Mouse (Mus musculus): ENCODE results near the gene Lsamp.

- TF ChIP-seq POLR2A (IDR thresholded peaks at IDR 0.05; ENCODE audit: extremely low read depth, insufficient read depth, low read length): no peak
- TF ChIP-seq CTCF (IDR thresholded peaks at IDR 0.05; ENCODE audit: low read depth, low read length): no peak
Measured at GRCm38 (mm10) chr16:40708558-40708957, 724.4 kb downstream of the Lsamp start.
